Mouse (Mus musculus) megakaryocyte, embryonic 14.5 days (primary cell): ENCODE results near the gene Bsg.

Source experiments
- FLI1 ChIP-seq: IDR thresholded peaks from 2 replicates; pipeline ENCODE4 v1.6.1; 2012; ENCODE audit warnings: low read length, inconsistent platforms, mixed read lengths
- GATA1 ChIP-seq: IDR thresholded peaks from 3 replicates; pipeline ENCODE4 v1.6.1; 2012; ENCODE audit warnings: mixed read lengths, low read length, inconsistent platforms, borderline replicate concordance

- no peak for TF ChIP-seq GATA1
- TF ChIP-seq FLI1, result no peak
Observed at GRCm38 (mm10) chr10:79732500-79732899, 28.2 kb downstream of the Bsg start.
